Mouse (Mus musculus): ENCODE data around the gene Agfg1. TPM values are rescaled to one million over a fixed set of nuclear protein-coding genes. Genes with fewer than 3 reads are reported as not detected.

The Agfg1 gene
- total and polyA plus RNA-seq, 3 experiments = 34.1 to 58.6 TPM; not detected in 1

DNA sequence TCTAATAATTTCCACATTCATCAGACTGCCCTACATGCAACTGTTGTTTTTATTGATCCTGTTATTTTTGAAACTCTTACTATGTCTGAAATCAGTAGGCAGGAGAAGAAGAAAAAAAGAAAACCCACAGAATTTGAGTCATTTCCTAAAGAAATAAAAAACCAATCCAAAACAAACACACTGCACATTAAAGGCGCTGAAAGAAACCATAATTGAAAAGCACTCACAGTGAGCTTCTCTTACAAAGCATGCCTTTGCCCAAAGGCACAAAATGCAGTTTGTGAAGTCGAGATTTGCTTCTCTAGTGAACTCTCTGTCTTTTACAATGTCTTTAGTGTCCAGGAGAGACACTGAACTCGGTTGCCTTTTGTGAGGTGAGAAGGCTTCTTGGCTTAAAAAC lies 30.7 kb upstream of the Agfg1 start:
- no peak for DNase-seq (ENCODE audit: low read depth, low spot score)
- Histone ChIP-seq H3K4me3 (ENCODE audit: control insufficient read depth in 1 of 2, insufficient read depth in 1 of 2, low read depth in 2 of 2, low read length in 2 of 2) (no peak overlapping the region), H3K79me2 (ENCODE audit: control insufficient read depth, insufficient read depth, low read length, poor library complexity) (no peaks in the 10 kb centered on the region), H3K36me3 (ENCODE audit: control insufficient read depth in 1 of 2, insufficient read depth in 2 of 2, low read length in 2 of 2) (no peaks in the 10 kb centered on the region), H3K9me3 (replicated peaks; ENCODE audit: insufficient read depth, low read length) (no peaks in the 10 kb centered on the region), H3K9ac (ENCODE audit: control insufficient read depth, low read depth, low read length, poor library complexity, severe bottlenecking) (no peak overlapping the region), H3K27ac (ENCODE audit: control insufficient read depth, low read depth, low read length) (no peak overlapping the region), H3K4me1 (ENCODE audit: control insufficient read depth in 1 of 2, insufficient read depth in 2 of 2, low read length in 2 of 2) (no peaks in the 10 kb centered on the region), H3K27me3 (ENCODE audit: control insufficient read depth in 1 of 2, insufficient read depth in 2 of 2, low read length in 2 of 2) (peaks cover 0 to 1% of the 10 kb centered on the region in 2 experiments; a peak in 2 of 4 replicates)
- TF ChIP-seq RCOR1 (IDR thresholded peaks at IDR 0.05; ENCODE audit: low read depth, low read length) = no peak
- TF ChIP-seq MYB (IDR thresholded peaks at IDR 0.05; ENCODE audit: low read depth, low read length) = no peak

- no peak for TF ChIP-seq CTCF (IDR thresholded peaks at IDR 0.05 in 2 of 3, conservative IDR thresholded peaks at IDR 0.05 in 1 of 3; ENCODE audit: control insufficient read depth in 1 of 3, insufficient read depth in 1 of 3, low read depth in 2 of 3, low read length in 3 of 3, poor library complexity in 1 of 3, severe bottlenecking in 1 of 3)
- TF ChIP-seq NRF1 (IDR thresholded peaks at IDR 0.05; ENCODE audit: insufficient read depth, low read depth, low read length, poor library complexity, severe bottlenecking) = no peak
- TF ChIP-seq SIN3A (IDR thresholded peaks at IDR 0.05; ENCODE audit: low read length) = no peak
- no peak for TF ChIP-seq USF1 (IDR thresholded peaks at IDR 0.05; ENCODE audit: low read depth, low read length)
- no peak for TF ChIP-seq MYC (IDR thresholded peaks at IDR 0.05; ENCODE audit: low read depth, low read length)
- no peak for TF ChIP-seq RAD21 (IDR thresholded peaks at IDR 0.05; ENCODE audit: low read depth, low read length)
- no peak for TF ChIP-seq NELFE (IDR thresholded peaks at IDR 0.05; ENCODE audit: low read depth, low read length)
- TF ChIP-seq GABPA (IDR thresholded peaks at IDR 0.05; ENCODE audit: low read depth, low read length) = no peak
- TF ChIP-seq UBTF (IDR thresholded peaks at IDR 0.05; ENCODE audit: borderline replicate concordance, insufficient read depth, low read depth, low read length) = no peak
- no peak for TF ChIP-seq JUND (IDR thresholded peaks at IDR 0.05; ENCODE audit: low read depth, low read length)
- TF ChIP-seq BHLHE40 (IDR thresholded peaks at IDR 0.05; ENCODE audit: borderline replicate concordance, low read depth, low read length) = no peak
- TF ChIP-seq GATA1 (IDR thresholded peaks at IDR 0.05; ENCODE audit: low read depth, low read length) = no peak
- no peak for TF ChIP-seq ZC3H11A (IDR thresholded peaks at IDR 0.05; ENCODE audit: low read depth, low read length)
- no peak for DNase-seq (ENCODE audit: low read depth, low spot score)
- H3K4me3 ChIP-seq (ENCODE audit: control insufficient read depth in 1 of 2, insufficient read depth in 1 of 2, low read depth in 2 of 2, low read length in 2 of 2) = no peak overlapping the region
- no peak overlapping the region for H3K27ac ChIP-seq (ENCODE audit: control insufficient read depth, low read depth, low read length)
- no peak overlapping the region for H3K9ac ChIP-seq (ENCODE audit: control insufficient read depth, low read depth, low read length, poor library complexity, severe bottlenecking)
- peaks cover 0 to 5% of the 10 kb centered on the region in 2 experiments; a peak in 2 of 4 replicates for H3K4me1 ChIP-seq (ENCODE audit: control insufficient read depth in 1 of 2, insufficient read depth in 2 of 2, low read length in 2 of 2)
- no peaks in the 10 kb centered on the region for H3K9me3 ChIP-seq (replicated peaks; ENCODE audit: insufficient read depth, low read length)
- no peaks in the 10 kb centered on the region for H3K36me3 ChIP-seq (ENCODE audit: control insufficient read depth in 1 of 2, insufficient read depth in 2 of 2, low read length in 2 of 2)
- H3K79me2 ChIP-seq (ENCODE audit: control insufficient read depth, insufficient read depth, low read length, poor library complexity) = no peaks in the 10 kb centered on the region
- H3K27me3 ChIP-seq (ENCODE audit: control insufficient read depth in 1 of 2, insufficient read depth in 2 of 2, low read length in 2 of 2) = peaks cover 0 to 1% of the 10 kb centered on the region in 2 experiments; a peak in 2 of 4 replicates
Observed at GRCm38 (mm10) chr1:82811766-82812165, 27.5 kb upstream of the Agfg1 start.
